Mouse (Mus musculus): ENCODE measurements around the gene Oxld1.

GRCm38 (mm10) chr11:120417852-120418251 lies 40.0 kb downstream of the Oxld1 start:
- TF ChIP-seq CTCF (IDR thresholded peaks at IDR 0.05; ENCODE audit: insufficient read depth, low read length): no peak
- TF ChIP-seq POLR2A (IDR thresholded peaks at IDR 0.05; ENCODE audit: borderline replicate concordance, extremely low read depth, low read depth, low read length): no peak
